Mouse (Mus musculus) frontal cortex, adult 2 months (tissue): Measurements from ENCODE around the gene Fam174b. TPM values are rescaled to one million over a fixed set of nuclear protein-coding genes. Genes with fewer than 3 reads are reported as not detected.
A peak's percentile ranks its signal among the peaks of the same experiment; 100 is the strongest.

ENCODE experiments used
- DNase-seq, 2 experiments: peaks; one replicate each; pipeline ENCODE4 v3.0.0; 2022; ENCODE audit warnings: low spot score in 1 of 2; ENCODE audit errors: extremely low spot score in 1 of 2
- polyA plus RNA-seq: library from polyadenylated mRNA; depleted of rRNA; stranded (reverse); fragments of >200 nt; gene quantifications from 2 replicates; pipeline ENCODE4 v1.2.3, GENCODE M21; 2012; rRNA removed

Fam174b gene
- 26.4 and 26.6 TPM in 2 replicates for polyA plus RNA-seq

DNA sequence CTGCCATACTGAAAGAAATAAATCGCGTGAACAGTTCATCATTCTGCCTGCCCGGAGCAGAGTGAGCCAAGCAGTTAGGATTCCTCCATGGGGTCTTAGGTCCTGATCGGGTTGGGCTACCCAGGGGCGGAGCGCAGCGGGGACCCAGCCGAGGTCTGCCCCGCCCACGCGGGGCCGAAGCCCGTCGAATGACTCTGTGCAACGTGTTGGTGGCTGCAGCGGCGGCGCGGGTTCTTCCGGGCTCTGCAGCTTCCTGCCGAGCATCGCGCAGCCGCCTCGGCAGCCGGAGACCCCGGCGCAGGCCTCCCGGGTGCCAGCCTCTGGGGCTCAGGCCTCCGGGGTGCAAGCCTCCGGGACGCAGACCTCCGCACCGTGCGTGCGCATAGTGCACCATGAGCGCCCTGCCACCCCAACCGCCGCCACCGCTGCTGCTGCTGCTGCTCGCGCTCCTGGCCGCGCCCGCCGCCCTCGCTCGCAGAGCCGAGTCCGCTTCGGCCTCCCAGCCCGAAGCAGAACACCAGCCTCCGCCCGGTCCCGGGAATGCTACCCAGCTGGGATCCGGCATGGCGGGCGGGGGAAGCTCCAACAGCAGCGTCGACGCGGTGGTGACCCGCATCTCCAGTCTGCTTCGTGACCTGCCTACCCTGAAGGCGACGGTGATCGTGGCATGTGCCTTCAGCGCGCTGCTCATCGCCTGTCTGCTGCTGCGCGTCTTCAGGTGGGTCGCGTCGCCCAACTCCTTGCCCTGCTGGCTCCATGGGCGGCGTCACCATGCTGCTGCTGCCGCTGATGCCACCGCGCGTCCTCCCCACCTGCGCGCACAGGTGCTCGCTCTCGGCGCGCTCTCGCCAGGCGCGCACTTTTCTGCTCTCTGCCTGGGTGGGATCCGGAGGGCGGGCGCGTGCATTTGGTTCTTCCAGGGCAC lies at the start of gene Fam174b:
TSS of gene Fam174b (plus strand) at position 192 of the 925 bp plus-strand sequence.
- peak; percentile 46 to 65 for DNase-seq

DNA sequence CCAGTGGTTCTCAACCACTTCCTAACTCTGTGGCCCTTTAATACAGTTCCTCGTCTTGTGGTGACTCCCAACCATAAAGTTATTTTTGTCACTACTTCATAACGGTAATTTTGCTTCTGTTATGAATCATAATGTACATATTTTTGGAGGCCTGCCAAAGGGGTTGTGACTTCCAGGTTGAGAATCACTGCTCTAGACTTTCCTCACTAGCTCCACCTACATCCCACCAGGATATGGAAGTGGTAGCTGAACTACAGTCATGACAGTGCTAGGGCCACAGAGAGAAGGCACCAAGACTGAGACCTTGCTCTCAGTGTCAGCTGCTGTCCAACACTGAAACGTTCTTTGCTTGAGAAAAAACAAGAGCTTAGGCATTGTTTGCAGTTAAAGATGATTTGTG lies 43.0 kb upstream of the Fam174b start:
- no peak for DNase-seq

DNA sequence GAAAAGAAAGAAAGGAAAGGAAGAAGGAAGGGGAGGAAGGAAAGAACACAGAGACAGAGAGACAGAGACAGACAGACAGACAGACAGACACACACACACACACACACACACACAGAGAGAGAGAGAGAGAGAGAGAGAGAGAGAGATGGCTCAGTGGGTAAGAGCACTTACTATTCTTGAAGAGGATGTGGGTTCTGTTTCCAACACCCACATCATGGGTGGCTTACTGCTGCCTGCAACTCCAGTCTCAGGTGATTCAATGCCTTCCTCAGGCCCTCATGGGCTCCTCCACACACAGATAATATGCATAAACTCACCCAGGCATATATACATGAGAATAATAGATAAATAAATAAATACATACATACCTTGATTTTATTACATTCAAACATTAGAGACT lies 35.8 kb upstream of the Fam174b start:
- DNase-seq: no peak

DNA sequence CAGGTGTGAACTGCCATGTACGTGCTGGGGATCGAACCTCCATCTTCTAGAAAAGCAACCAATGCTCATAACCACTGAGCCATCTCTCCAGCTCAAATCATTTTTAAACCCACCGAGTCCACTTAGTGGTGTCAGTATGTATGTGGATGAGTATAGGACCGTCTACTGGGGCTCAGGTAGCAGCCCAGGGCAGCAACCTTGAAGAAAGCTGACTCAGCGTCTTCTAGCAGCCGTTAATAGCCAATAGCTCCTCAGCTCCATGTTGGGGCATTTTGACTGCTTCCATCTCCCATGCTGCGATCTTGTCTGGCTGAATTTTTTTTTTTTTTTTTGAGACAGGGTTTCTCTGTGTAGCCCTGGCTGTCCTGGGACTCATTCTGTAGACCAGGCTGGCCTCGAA lies 26.6 kb upstream of the Fam174b start:
- no peak for DNase-seq

DNA sequence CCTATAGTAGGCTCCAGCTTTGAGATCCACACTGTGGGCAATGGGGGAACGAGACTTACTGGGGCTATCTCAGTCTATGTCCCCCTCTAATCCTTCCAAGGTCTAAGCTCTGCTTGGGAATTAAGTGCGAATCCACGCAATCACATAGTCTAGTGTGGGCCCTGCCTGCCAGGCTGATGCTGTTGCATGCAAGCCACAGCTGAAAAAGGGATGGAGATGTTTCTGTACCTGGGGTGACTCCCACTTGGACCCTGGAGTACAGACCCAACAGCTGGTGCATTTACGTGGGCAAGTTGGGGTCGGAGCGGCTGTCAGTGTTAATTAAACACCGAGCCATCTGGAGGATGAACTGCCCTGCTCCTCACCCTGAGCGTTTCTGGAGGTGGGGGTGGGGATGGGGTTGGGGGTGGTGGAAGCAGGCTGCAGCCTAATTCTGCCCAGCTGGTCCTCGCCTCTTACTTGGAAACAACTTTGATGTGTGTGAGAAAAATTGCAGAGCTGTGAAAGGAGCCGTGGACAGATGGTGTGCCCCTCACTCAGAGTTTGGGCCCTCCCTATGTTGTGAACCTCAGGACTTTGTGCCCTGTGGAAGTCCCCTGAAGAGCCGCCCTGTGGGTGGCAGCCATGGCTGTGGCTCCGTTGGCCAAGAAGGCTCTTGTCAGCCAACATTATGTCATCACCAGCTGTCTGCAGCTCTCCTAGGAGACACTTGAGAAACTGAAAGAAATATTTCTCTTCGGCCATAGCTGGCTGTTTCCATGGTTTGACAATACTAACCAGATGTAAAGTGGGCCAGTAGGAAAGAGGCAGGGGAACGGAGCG lies 24.0 kb upstream of the Fam174b start:
- peak in 1 of 2 experiments; percentile 45 for DNase-seq

DNA sequence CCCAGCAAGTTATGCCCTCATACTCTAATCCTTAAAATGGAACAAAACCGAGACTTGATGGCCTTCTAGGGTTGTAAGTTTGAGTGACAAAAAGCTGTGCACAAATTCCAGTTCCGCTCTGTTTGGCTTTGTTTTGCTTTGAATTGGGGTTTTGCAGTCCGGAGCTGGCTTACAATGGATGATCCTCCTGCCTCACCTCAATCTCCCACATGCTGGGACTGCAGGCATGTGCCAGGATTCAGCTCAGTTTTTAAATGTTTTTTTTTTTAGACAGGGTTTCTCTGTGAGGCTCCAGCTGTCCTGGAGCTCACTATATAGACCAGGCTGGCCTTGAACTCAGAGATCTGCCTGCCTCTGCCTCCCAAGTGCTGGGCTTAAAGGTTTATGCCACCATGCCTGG lies 23.3 kb upstream of the Fam174b start:
- DNase-seq: no peak

DNA sequence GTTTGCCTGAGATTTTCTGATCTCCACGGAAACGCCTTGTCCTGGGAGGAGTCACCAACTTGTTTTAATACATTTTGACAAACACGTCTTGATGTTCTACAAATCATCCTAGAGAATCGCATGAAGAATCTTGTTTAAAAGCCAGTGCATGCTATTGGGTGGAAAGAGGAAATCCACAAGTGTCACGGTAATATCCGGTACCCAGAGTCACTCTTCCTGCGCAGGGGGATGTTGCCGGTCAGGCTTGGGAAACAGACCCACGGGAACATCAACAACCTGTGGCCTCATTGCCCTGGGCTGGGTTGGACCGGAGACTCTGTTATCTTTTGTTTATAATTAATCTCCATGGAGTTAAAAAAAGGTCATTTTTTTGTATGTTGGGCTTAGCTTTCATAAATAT lies 22.1 kb upstream of the Fam174b start:
- no peak for DNase-seq

DNA sequence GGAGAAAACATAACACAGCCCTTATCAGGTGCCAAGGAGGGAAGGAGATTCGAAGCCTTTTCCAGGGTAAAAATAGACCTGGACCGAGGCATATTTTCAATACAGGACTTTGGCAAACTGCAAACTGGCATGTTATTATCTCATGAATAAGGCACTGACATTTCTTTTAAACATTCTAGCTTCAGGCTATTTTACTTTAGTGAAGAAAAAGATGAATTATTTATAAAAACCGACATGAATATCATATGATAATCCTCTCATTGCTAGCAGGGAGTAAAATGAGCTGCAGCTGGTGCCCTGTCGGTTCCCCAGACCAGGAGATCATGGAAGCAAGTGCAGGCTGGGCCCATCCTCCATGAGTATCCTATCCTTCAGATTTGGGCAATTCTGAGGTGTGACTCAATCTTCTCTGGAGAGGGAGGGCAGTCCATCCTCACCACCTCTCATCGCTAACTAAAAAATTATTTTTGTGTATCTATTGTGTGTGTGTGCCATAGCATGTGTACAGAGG lies 21.6 kb upstream of the Fam174b start:
- DNase-seq: no peak

DNA sequence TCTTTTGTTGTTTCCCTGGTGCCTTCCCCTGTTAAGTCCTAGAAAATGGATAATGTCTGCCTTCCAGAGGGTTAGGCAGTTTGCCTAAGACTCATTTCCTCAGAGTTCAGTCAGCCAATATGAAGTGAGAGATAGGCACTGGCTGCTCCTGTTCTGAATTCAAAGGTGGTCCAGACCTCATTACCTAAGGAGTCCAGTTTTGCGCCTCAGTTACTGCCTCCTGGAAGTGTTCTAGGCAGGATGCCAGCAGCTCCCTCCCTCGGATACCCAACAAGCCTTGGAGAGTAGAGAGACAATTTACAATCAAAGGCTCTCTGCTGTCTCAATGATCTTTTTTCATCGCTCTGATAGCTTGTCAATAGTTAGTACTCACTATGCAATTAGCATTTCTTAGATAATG lies 19.1 kb upstream of the Fam174b start:
- peak in 1 of 2 experiments; percentile 46 for DNase-seq

DNA sequence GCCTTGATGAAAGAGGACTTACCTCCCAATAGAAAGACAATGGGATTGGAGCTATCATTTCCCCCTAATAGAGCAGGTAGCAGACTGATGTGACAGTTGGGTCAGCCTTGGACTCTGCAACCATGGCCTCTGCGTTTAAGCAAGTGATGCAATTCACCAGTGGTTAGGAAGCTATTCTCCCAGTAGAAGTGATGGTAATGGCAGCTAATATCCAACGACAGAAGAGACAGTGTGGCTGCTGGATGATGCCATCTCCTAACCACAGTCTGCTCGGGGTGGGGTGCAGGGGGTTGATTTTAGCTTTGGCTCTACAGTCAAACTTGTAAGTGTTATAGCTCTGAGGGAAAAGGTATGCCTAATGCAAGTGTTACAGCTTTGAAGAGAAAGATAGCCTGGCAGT lies 18.3 kb upstream of the Fam174b start:
- DNase-seq: no peak

DNA sequence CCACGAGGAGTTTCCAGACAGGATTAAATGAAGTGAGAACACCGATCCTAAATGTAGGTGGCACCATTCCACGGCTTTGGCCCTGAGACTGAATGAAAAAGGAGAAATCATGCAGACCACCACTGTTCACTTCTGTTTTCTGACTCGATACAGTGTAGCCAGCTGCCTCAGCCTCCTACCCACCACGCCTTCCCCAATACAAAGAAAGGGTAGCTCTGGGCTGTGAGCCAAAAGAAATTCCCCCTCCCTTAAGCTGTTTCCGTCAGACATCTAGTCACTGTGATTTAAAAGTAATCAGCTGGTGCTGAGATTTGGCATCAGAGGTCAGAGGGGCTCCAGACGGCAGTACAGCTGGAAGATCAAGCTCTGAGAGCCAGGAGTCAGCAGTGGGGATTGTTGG lies 10.2 kb upstream of the Fam174b start:
- no peak for DNase-seq

DNA sequence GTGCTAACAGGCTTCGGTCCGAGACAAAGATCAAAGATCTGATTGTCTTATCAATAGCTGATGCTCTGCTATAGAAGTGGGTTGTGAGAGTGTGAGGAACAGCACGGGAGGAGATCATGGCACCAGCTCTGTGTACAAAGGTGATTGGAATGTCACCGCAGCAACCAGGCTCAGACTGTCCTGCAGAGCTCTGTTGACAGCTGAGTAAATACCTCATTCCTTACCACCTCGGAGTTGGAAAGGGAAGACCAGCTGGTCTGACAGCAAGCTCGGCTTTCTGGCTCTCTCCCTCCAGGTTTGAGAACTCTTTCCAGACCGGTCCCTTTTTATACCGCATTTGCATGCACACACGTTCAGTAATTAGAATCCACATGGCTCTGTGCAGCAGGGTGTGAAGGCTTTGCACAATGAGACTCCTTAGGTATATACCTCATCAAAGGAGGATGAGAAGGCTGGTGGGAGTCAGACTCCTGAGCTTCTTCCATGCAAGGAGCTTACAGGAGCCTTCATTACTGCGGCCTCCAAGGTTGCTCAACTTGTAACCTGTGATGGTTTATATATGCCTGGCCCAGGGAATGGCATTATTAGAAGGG lies 9.6 kb upstream of the Fam174b start:
- DNase-seq: no peak

DNA sequence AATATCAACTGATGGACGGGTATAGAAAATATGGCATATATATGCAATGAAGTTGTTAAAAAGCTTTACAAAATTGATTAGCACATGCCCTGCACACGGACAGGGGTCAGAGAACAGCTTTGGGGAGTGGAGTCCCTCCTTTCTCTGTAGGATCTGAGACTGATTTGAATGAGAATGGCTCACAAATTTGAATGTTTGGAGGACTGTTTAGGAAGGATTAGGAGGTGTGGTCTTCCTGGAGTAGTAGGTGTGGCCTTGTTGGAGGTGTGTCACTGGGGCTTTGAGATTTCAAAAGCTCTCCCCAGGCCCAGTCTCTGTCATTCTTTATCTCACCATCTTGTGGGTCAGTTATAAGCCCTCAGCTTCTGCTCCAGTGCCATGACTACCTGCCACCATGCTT lies 4.1 kb upstream of the Fam174b start:
- DNase-seq: no peak

DNA sequence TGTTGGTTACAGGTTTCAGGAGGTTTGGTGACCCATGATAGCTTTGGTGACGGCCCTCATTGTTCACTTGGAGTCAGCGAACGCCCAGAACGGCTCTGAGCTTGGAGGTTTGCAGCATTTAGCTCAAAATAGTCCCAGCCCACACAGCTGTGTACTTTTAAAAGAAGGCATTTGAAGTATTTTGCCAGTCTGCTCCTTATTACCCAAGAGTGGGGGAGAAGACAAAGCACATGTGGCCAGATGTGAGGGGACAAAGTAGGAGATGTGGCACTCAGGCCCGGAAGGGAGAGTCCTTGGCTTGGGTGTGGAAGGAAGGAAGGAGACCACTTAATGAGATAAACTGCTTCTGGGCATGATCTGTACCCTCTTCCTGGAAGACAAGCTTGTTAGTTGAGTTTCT lies 1.3 kb downstream of the Fam174b start:
- DNase-seq: no peak

DNA sequence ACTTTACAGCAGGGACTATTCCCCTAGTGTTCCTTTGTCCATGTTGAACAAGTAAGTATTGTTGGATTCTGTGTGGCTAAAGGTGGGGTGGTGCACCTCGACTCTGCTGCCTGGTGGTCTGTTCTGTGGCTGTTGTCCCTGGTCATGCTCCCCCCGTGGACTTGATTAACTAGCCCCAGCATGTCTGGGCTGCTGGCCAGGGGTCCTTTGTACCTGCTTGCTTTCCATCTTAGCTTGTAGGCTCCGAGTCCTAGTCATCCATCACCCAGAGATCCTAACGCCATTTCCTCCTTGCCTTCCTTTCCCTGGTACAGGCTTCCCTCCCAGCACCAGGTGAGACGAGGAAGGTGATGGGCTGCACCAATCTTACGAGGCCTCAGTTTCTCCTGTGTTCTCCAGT lies 1.7 kb downstream of the Fam174b start:
- no peak for DNase-seq

DNA sequence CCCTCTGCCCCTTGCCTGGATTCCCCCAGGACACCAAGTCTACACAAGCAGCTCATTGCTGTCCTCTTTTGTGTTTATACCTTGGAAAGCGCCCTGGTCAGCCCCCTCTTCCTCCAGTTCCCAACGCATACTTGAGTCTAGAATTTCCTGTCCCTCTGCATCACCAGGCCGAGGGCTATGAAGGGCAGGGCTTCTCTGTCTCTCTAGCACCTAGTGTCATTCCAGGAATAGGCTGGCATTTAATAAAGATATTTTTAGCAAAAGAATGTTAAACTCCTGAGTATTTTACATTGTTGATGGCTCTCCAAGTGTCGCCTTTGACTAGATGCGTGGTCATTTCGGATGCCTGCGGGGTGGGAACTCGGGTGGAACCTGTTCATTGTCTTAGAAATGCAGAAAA lies 3.0 kb downstream of the Fam174b start:
- no peak for DNase-seq

DNA sequence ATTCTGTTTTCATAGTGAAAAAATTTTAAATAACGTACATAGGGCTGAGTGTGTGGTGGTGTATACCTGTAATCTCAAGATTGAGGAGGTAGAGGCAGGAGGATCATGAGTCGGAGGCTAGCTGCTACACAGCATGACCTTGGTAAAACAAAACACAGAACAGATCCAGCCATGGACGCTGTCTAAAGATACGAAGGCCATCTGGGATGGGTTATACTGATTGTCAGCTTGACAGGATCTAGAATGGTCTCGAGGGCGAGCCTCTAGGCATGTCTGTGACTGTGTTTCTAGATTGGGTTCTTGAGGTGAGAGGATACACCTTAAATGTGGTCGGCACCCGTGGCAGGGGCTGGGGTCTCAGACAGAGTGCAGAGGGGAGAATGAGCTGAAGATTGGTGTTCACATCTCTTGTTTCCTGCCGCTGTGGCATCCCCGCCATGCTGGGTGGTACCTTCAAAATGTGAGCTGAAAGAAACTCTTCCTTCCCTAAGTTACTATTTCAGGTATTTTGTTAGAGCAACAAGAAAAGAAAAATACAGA lies 3.8 kb downstream of the Fam174b start:
- DNase-seq: no peak

DNA sequence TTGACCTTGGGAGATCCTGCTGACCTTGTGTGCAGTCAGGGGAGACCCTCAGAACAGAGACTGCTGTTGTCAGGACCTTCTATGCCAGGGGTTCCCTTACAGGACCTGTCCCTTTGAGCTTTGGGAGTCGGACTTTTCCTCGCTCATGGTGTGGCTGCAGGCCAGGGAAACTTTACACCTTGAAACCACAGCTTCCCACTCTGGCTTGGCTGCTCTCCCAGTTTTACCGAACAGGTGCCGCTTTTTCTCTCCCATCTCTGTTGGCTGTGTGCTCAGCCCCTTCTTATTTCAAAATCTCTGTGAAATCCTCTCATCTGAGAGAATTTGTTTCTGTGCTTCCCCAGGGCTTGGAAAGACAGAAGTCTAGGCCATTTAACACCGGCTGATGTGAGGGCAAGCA lies 5.8 kb downstream of the Fam174b start:
- no peak for DNase-seq

DNA sequence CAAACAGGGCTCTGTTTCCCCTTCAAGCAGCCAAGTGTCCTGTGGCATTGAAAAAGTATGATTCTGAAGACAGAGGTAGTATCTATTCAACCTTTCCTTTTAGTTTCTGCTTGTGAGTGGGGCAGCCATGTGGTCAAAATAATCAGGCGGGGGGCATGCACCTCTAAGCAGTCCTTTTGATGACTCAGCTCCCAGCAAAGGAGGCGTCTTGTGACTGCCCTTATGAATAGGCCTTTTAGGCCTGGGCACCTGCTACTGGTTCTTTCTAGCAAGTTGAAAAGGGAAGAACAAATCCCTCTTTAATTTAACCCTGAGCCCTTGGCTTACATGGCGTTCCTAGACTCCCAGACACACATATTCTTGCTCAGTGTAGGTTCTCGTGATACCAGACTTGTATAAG lies 6.7 kb downstream of the Fam174b start:
- DNase-seq: no peak

DNA sequence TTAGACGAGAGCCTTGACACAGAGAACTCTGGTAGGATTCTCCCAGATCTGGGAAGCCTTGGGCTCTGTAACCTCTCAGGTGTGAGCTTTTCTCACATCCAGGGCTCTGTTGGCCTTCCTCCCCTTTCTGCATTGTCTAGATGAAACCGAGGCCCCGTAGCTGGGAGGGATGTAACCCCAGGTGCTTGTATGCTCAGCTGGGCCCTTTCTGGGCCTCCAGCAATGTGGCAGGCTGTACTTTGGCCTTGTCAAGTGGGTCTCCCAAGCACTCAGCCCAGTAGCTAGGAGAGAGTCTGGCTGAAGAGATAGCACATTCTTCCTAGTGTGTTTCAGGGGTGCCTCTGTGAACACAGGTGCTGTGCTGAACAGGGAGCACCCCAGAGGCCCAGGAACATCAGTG lies 7.4 kb downstream of the Fam174b start:
- DNase-seq: no peak
